Mouse (Mus musculus): ENCODE results near the gene Pgam1. TPM values are rescaled to one million over a fixed set of nuclear protein-coding genes. Genes with fewer than 3 reads are reported as not detected.
"Not testable (repeated sequence)": the region's sequence is repeated elsewhere in the genome, so short reads cannot be mapped to it uniquely, and the experiment has no call there.

The Pgam1 gene
- polyA plus RNA-seq, 1 experiment, result 764 TPM

DNA sequence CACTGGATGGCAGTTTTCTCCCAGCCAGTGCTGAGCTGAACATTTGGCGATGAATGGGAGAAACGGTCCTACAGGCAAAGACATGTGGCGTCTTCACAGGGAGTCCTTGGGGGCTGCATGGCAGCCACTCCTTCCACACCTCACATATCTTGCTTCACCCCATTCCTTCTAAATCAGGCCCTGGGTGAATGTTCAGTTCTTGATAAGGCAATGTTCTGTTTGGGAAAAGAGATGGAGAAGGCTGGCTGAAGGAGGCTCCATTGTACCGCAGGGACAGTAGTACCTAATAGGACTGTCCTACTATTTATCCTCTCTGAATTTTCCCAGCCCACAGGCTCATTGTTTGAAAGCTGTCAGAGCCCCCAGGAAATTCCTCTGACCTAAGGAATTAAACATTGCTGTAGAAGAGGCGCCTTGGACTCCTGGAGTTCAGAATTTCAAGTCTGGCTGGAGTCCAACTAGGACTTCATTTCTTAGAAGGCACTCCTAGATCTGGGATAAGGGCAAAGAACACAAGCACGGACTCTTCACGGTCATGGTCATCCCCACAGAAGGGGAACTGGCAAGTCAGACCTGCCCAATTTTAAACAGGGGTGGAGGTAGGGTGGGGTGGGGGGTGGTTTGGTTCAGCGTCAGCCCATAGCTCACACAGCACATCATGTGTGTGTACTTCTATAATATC, 4.5 kb upstream of the Pgam1 start:
- H3K4me3 ChIP-seq (ENCODE audit: insufficient read depth, low read length), result no peak overlapping the region
- TF ChIP-seq POLR2A (IDR thresholded peaks at IDR 0.05; ENCODE audit: extremely low read depth, insufficient read depth, low read length) (no peak), CTCF (IDR thresholded peaks at IDR 0.05; ENCODE audit: extremely low read depth, insufficient read depth, low read length) (no peak)
- H3K4me1 ChIP-seq (ENCODE audit: control insufficient read depth, insufficient read depth, low read length), result no peaks in the 10 kb centered on the region
- H3K27ac ChIP-seq (ENCODE audit: insufficient read depth, low read length), result no peak overlapping the region

DNA sequence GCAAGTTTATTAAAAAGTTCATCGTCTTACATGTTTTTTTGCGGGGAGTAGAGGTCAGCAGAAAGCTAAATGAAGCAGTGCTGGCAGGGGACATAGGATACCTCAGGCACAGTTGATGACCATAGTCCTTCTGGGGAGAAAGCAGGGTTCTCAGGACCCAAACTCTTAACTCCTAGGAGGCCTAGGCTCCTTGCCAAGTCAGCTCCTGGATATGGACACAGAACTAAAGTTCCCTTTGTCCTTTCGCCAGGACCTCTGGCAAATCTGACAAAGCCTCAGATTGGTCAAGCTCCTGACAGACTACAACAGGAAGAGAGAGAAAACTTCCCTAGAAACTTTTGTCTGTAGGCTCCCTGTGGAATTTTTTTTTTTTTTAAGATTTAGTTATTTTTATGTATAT, 3.0 kb upstream of the Pgam1 start:
- H3K4me1 ChIP-seq (ENCODE audit: control insufficient read depth, insufficient read depth, low read length), result peaks cover 3% of the 10 kb centered on the region; the same call in 1 of the 2 replicates
- H3K4me3 ChIP-seq (ENCODE audit: insufficient read depth, low read length), result no peak overlapping the region
- no peak overlapping the region for H3K27ac ChIP-seq (ENCODE audit: insufficient read depth, low read length)
- TF ChIP-seq POLR2A (IDR thresholded peaks at IDR 0.05; ENCODE audit: extremely low read depth, insufficient read depth, low read length) (no peak), CTCF (IDR thresholded peaks at IDR 0.05; ENCODE audit: extremely low read depth, insufficient read depth, low read length) (no peak)

DNA sequence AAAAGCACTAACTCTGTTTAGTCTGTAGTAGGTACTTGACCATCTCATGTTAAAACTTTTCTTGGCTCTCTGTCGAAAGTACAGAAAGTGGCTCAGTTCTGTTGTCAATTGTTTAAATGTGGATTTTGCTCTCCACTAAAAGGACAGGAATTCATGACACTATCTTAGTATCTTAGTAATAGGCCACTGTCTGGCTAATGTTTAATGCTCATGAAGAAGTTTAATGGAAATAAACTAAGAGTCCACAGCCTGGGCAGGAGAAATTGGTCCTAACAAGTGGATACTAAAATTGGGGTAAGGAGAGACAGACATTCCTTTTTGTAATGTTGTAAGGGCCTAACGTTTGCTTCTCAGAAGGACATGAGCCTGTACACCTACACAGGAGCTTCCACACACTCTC, 1.3 kb upstream of the Pgam1 start:
- Histone ChIP-seq H3K27ac (ENCODE audit: insufficient read depth, low read length) (no peak overlapping the region), H3K4me3 (ENCODE audit: insufficient read depth, low read length) (no peak overlapping the region), H3K4me1 (ENCODE audit: control insufficient read depth, insufficient read depth, low read length) (peaks cover 5% of the 10 kb centered on the region)
- TF ChIP-seq POLR2A (IDR thresholded peaks at IDR 0.05; ENCODE audit: extremely low read depth, insufficient read depth, low read length), result no peak
- no peak for TF ChIP-seq CTCF (IDR thresholded peaks at IDR 0.05; ENCODE audit: extremely low read depth, insufficient read depth, low read length)

DNA sequence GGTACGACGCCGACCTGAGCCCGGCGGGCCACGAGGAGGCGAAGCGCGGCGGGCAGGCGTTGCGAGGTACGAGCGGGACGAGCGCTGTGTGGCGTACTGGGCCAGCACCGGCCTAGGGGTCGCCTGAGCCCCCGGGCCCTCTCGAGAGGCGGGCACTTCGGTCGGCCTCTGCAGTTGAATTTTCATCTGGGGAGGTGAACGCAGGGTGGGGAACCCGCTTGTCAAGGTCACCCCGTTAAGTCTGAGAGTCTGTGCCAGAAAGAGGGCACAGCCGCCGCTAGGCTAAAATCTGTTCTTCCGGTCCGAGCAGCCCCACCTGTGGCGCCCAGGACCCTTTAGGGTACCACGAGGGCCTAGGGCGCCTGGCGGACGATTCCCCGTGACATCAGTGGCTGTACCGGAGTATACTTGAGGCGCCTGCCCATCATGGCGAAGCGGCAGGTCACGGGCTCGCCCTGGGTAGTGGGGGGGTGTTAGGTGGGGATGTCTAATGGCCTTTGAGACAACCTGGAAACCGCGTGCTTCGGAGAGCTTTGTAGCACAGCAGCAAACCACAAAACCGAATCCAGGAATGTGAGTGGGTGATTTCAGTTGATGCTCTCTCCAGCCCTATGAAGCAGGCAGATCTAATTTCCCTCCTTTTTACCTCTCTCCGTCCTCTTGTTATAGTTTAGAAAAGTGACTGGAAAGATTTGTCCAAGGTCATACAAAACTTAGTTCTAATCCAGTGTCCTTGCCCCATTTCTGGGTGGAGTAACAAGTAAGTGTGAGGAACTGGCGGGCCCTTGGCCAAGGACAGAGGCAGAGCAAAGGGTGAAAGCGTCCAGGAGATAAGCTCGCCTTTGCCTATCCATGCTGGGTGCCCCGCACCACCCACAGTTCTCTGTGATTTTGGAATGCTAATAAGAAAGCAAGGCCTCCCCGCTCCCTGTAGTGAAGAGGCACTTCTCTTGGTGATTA, 678 bp downstream of the Pgam1 start:
- TF ChIP-seq CTCF (IDR thresholded peaks at IDR 0.05; ENCODE audit: extremely low read depth, insufficient read depth, low read length) (no peak), POLR2A (IDR thresholded peaks at IDR 0.05; ENCODE audit: extremely low read depth, insufficient read depth, low read length) (no peak)

DNA sequence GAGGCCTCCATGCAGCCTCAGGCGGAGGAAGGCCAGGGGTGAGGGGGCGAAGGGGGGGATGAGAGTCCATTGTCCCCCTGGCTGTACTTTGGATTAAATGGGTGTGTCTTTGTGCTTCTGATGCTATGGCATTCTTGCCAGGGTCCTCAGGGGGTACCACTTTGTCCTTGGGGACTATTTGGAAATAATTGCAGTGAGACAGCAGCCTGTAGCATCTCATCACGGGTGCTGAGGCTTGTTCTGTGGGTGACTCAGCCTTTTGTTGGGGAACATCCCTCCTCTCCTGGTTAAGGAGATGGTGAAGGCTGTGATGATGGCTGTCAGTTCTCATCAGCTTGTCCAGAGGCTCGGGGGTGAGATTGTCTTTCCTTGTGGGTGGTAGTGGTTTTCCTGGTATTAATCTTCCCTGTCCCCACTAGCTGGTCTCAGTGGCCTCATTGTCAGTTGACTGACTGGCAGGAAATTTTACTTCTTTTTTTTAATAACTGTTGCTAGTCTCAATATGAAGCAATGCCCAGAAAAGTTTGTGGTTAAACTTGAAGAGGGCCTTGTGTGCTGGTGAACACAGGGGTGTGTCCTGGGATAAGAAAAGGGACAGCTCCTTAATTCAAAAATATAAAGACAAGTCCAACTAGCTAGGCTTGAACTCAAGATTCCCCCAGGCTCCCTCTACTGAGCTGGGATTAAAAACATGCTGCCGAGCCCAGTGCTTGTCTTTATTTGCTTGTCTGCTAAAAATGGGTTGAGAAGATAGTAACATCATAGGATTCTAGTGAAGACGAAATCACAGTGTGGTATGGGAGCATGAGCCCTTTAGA, 2.3 kb downstream of the Pgam1 start:
- Histone ChIP-seq H3K4me3 (ENCODE audit: insufficient read depth, low read length) (peak overlapping the region; percentile 92), H3K27ac (ENCODE audit: insufficient read depth, low read length) (no peak overlapping the region), H3K4me1 (ENCODE audit: control insufficient read depth, insufficient read depth, low read length) (peaks cover 5% of the 10 kb centered on the region)
- TF ChIP-seq POLR2A (IDR thresholded peaks at IDR 0.05; ENCODE audit: extremely low read depth, insufficient read depth, low read length) (no peak), CTCF (IDR thresholded peaks at IDR 0.05; ENCODE audit: extremely low read depth, insufficient read depth, low read length) (no peak)

More for the DNA sequence above, 678 bp downstream of the Pgam1 start:
- Histone ChIP-seq H3K4me1 (ENCODE audit: control insufficient read depth, insufficient read depth, low read length) (peaks cover 5% of the 10 kb centered on the region), H3K27ac (ENCODE audit: insufficient read depth, low read length) (peak overlapping the region; percentile 75), H3K4me3 (ENCODE audit: insufficient read depth, low read length) (peak overlapping the region; percentile 92)

DNA sequence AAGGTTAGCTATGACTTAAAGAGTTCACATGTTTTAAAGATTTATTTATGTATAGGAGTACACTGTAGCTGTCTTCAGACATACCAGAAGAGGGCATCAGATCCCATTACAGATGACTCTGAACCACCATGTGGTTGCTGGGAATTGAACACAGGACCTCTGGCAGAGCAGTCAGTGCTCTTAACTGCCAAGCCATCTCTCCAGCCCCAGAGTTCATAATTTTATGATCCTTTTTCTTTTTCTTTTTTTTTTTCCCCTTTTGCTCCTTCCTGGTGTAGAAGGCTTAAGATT, 2.8 kb downstream of the Pgam1 start:
- H3K4me1 ChIP-seq (ENCODE audit: control insufficient read depth, insufficient read depth, low read length); H3K27ac ChIP-seq (ENCODE audit: insufficient read depth, low read length): not testable (repeated sequence)

DNA sequence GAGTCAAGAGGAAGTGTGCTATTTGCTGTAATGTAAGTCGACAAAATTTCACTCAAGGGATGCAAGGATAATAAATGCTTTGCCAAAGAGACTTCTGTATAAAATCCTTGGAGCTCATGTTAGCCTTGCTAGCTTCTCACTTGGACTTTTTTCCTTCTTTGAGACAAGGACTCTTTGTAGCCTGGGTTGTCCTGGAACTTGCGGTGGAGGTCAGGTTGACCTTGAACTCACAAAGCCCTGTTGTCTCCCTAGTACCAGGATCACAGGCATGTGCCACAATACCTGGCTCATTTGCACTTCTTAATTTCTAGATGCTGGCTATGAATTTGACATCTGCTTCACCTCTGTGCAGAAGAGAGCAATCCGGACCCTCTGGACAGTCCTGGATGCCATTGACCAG, 3.6 kb downstream of the Pgam1 start:
- no peak overlapping the region for H3K27ac ChIP-seq (ENCODE audit: insufficient read depth, low read length)
- TF ChIP-seq CTCF (IDR thresholded peaks at IDR 0.05; ENCODE audit: extremely low read depth, insufficient read depth, low read length) (no peak), POLR2A (IDR thresholded peaks at IDR 0.05; ENCODE audit: extremely low read depth, insufficient read depth, low read length) (no peak)
- peaks cover 5% of the 10 kb centered on the region for H3K4me1 ChIP-seq (ENCODE audit: control insufficient read depth, insufficient read depth, low read length)
- H3K4me3 ChIP-seq (ENCODE audit: insufficient read depth, low read length), result no peak overlapping the region

More for the DNA sequence above, 2.8 kb downstream of the Pgam1 start:
- H3K4me3 ChIP-seq (ENCODE audit: insufficient read depth, low read length), result not testable (repeated sequence)

DNA sequence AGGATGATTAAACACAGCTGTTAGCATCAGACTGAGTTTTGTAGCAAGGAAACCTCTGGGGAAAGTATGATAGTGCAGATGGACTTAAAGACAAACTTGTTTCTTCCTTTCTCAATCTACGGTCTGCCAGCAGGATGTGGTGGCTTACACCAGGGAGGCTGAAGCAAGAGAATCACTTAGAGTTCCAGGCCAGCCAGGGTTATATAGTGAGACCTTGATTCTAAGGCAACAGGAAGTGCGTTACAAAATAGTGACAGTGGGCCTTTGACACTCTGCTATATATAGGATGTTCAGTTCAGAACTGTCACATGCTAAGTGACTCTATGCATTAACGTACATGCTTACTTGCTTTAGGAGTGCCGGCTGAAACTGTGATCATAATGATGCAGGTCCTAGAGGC, 5.1 kb downstream of the Pgam1 start:
- Histone ChIP-seq H3K4me1 (ENCODE audit: control insufficient read depth, insufficient read depth, low read length) (peaks cover 5% of the 10 kb centered on the region), H3K27ac (ENCODE audit: insufficient read depth, low read length) (no peak overlapping the region), H3K4me3 (ENCODE audit: insufficient read depth, low read length) (no peak overlapping the region)
- TF ChIP-seq POLR2A (IDR thresholded peaks at IDR 0.05; ENCODE audit: extremely low read depth, insufficient read depth, low read length) (no peak), CTCF (IDR thresholded peaks at IDR 0.05; ENCODE audit: extremely low read depth, insufficient read depth, low read length) (no peak)

DNA sequence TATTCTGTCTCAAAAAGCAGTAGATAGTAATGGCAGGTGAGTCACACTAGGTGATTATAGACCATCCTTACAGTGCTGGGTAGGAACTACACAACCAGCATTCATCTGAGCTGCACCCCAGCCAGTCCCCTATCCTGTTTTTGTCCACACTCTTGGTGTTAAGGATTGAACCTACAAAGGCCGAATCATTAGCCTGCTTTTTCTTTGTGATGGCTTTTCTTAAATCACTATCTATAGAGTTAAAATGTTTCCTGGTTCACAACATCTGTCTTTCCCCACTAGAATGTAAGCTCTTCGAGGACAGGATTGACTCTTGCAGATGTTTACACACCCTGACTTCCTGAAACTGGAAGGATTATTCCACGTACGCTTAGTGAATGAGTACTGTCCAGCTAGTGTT, 7.7 kb downstream of the Pgam1 start:
- no peak for TF ChIP-seq POLR2A (IDR thresholded peaks at IDR 0.05; ENCODE audit: extremely low read depth, insufficient read depth, low read length)
- no peak for TF ChIP-seq CTCF (IDR thresholded peaks at IDR 0.05; ENCODE audit: extremely low read depth, insufficient read depth, low read length)
- no peak overlapping the region for H3K27ac ChIP-seq (ENCODE audit: insufficient read depth, low read length)
- H3K4me3 ChIP-seq (ENCODE audit: insufficient read depth, low read length), result no peak overlapping the region
- no peaks in the 10 kb centered on the region for H3K4me1 ChIP-seq (ENCODE audit: control insufficient read depth, insufficient read depth, low read length)
